Mouse (Mus musculus): ENCODE results near the gene Kdm2a. TPM values are rescaled to one million over a fixed set of nuclear protein-coding genes. Genes with fewer than 3 reads are reported as not detected.

Gene Kdm2a
- 78.1 and 90.4 TPM in 2 replicates for polyA plus RNA-seq (2011; ENCODE audit: insufficient read length, low read depth, missing spikeins)

DNA sequence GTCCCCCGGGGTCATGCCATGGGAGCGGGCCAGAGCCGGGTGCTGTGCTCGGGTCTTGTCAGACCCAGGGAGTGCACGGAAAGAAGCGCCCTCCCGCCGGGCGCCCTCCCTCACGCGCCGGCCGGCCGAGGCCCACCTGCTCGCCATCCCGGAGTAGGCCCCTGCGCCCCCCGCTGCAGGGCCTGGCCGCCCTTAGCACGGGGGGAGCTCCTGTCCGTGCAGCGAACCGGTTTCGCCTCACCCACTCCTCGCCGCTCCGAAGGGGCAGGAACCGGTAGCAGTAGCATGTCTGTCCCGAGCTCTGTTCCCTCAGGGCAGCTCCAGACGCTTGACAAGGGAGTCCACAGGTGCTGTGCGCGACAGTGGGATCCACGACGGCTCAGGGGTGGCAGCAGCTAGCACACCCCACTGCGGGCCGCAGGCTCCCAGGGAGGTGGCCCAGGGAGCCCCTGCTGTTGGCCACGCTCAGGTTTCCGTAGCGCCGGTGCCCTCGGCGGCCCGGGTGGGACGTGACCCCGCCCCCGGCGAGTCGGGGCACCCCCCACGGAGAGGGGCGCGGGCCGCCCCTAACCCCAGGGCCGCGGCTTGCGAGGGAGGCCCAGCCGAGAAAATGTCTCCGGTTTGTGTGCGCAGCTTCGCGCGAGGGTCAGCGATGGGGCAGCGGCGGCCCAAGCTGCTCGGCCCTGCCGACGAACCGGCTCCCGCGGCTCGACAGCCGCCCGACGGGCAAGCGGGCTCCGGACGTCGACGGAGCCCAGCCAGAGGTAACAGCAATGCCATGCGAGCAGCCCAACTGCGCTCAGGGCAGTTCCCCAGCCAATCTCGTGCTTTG, at the start of gene Kdm2a:
TSS of gene Kdm2a (minus strand) at position 488 of the 832 bp plus-strand sequence.
- TF ChIP-seq CTCF (IDR thresholded peaks at IDR 0.05; ENCODE audit: borderline replicate concordance, insufficient read depth, low read length), result no peak
- peak; percentile 17 for TF ChIP-seq POLR2A (IDR thresholded peaks at IDR 0.05; ENCODE audit: low read depth, low read length)
- peak within 1 kb of the TSS; percentile 15; the same call in 1 of the 2 replicates for H3K27ac ChIP-seq (ENCODE audit: insufficient read depth, low read length)
- peak within 1 kb of the TSS; percentile 51 for H3K4me3 ChIP-seq (ENCODE audit: insufficient read depth, low read length)
- H3K4me1 ChIP-seq (ENCODE audit: control insufficient read depth, insufficient read depth, low read length), result no peaks in the 10 kb centered on the region

DNA sequence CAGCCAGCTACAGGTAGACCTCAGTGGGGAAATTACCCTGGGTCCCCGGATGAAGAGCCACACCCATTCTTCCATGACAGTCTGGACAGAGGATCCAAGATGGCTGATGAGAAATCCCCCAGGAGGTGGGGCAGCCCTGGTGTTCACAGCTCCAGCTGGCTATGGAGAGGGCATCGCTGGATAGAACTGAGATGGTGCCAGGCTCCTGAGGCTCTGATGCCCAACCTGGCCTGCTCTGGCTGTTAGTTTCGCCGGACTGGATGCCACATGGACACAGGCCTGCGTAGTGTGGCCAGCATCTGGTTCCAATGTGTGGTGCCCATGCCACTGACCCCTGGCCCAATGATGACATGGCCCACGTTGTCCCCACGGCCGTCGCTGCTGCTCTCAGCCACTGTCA, 49.4 kb upstream of the Kdm2a start:
- Histone ChIP-seq H3K27ac (ENCODE audit: insufficient read depth, low read length) (no peak overlapping the region), H3K4me3 (ENCODE audit: insufficient read depth, low read length) (no peak overlapping the region), H3K4me1 (ENCODE audit: control insufficient read depth, insufficient read depth, low read length) (no peaks in the 10 kb centered on the region)
- TF ChIP-seq POLR2A (IDR thresholded peaks at IDR 0.05; ENCODE audit: low read depth, low read length) (no peak), CTCF (IDR thresholded peaks at IDR 0.05; ENCODE audit: borderline replicate concordance, insufficient read depth, low read length) (no peak)

DNA sequence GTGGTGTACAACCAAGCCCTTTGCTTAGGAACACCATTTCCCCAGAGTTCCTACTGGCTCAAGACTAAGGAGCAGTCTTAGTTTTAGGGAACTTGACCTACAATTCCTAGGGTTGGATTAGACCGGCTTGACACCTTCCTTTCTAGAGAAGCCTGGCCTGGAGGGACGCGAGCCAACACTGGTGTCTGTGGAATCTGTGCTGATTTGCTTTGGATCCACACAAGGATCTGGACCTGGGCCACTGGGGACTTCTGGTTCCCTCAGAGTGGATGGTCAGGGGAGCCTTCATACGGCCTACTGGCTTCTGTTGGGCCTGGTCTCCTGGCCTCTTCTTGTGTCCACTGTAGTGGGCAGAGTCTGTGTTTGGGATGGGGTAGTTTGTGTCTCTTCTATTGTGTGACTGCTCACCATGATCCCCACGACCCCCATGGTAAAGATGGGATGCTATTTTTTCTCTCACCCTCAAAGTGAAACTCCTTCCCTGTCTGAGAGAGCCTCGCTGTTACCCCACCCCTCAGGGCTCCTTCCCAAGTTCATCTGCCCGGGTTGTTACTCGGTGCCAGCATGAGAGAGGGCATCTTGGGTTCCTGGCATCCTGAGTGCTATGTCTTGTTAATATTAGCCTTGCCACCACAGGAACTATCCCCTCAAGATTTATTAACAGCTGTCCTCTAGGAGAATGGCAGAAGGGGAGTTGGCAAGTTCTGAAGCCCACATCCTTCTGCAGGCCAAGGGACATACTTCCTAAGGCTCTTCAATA, 48.8 kb upstream of the Kdm2a start:
- no peaks in the 10 kb centered on the region; the same call in 1 of the 2 replicates for H3K4me1 ChIP-seq (ENCODE audit: control insufficient read depth, insufficient read depth, low read length)
- H3K27ac ChIP-seq (ENCODE audit: insufficient read depth, low read length), result no peak overlapping the region
- TF ChIP-seq POLR2A (IDR thresholded peaks at IDR 0.05; ENCODE audit: low read depth, low read length) (no peak), CTCF (IDR thresholded peaks at IDR 0.05; ENCODE audit: borderline replicate concordance, insufficient read depth, low read length) (no peak)
- H3K4me3 ChIP-seq (ENCODE audit: insufficient read depth, low read length), result no peak overlapping the region

DNA sequence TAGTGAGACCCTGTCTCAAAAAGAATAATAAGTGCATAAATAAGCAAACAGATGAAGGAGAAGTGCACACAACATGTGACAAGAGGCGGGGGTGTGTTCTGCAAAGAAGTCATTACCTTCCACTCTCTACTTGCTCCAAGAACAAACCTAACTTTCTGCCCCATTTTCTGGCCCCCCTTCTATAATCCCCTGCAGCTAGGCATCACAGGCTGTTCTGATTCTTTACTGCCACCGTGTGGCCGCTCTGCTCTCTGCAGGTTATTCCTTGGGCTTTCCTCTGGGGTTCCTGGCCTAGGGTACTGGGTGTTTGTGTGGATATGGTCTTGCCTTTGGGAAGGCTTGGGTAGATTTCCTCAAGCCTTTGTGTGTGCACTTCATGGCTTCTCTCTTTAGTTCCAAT, 44.3 kb upstream of the Kdm2a start:
- TF ChIP-seq POLR2A (IDR thresholded peaks at IDR 0.05; ENCODE audit: low read depth, low read length) (no peak), CTCF (IDR thresholded peaks at IDR 0.05; ENCODE audit: borderline replicate concordance, insufficient read depth, low read length) (peak; percentile 29; the same call in 1 of the 2 replicates)
- no peak overlapping the region for H3K4me3 ChIP-seq (ENCODE audit: insufficient read depth, low read length)
- H3K4me1 ChIP-seq (ENCODE audit: control insufficient read depth, insufficient read depth, low read length), result peaks cover 4% of the 10 kb centered on the region; the same call in 1 of the 2 replicates
- H3K27ac ChIP-seq (ENCODE audit: insufficient read depth, low read length), result peak overlapping the region; percentile 34; the same call in 1 of the 2 replicates

DNA sequence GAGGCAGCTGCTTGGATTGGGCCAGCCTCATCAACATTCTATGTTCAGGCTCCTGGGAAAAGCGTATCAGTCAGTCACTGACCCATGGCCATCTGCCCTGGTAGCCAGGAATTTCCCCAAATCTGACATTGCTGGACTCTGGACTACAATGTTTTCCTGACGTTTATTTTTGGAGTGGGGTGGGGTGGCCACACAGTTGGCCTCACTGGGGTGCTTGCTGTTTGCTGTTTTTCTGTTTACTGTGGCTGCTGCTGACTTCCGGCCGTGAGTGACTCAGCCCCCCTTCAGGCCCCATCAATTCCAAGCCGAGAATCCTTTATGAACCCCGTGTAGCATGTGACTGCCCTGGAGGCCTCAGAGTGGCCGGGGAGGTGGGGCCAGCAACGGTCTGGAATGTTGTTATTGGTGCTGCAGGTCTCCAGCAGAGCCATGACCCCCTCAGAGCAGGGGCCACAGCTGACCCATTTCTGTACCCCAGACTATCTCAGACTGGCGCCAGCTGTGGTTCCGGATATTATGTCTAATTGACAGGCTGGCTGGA, 43.6 kb upstream of the Kdm2a start:
- peak overlapping the region; percentile 59 for H3K27ac ChIP-seq (ENCODE audit: insufficient read depth, low read length)
- H3K4me3 ChIP-seq (ENCODE audit: insufficient read depth, low read length), result no peak overlapping the region
- TF ChIP-seq CTCF (IDR thresholded peaks at IDR 0.05; ENCODE audit: borderline replicate concordance, insufficient read depth, low read length), result no peak
- no peak for TF ChIP-seq POLR2A (IDR thresholded peaks at IDR 0.05; ENCODE audit: low read depth, low read length)
- peaks cover 4% of the 10 kb centered on the region; the same call in 1 of the 2 replicates for H3K4me1 ChIP-seq (ENCODE audit: control insufficient read depth, insufficient read depth, low read length)

DNA sequence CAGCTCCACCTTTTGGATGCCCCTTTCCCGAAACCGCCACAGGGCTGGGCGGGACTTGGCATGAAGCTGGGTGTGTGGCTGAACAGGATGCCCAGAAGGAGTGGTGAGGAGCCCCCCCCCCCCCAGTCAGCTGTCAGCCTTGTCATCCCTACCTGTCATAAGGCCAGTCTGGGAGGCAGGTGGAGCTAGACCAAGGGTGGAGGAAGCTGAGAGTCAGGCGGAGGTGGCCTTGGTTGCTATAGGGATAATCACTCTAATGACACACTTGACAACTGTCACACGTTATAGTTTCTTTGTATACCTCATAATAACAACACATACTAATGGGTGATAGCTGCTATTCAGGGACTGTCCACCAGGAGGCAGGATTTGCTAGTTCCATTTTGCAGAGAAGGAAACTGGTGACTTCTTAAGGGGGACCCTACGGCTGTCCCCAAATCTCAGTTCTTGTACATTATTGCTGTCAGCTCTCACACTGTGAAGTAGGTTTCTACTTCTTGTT, 43.1 kb upstream of the Kdm2a start:
- TF ChIP-seq CTCF (IDR thresholded peaks at IDR 0.05; ENCODE audit: borderline replicate concordance, insufficient read depth, low read length) (no peak), POLR2A (IDR thresholded peaks at IDR 0.05; ENCODE audit: low read depth, low read length) (no peak)
- Histone ChIP-seq H3K4me1 (ENCODE audit: control insufficient read depth, insufficient read depth, low read length) (peaks cover 4% of the 10 kb centered on the region; the same call in 1 of the 2 replicates), H3K4me3 (ENCODE audit: insufficient read depth, low read length) (no peak overlapping the region), H3K27ac (ENCODE audit: insufficient read depth, low read length) (peak overlapping the region; percentile 63)

DNA sequence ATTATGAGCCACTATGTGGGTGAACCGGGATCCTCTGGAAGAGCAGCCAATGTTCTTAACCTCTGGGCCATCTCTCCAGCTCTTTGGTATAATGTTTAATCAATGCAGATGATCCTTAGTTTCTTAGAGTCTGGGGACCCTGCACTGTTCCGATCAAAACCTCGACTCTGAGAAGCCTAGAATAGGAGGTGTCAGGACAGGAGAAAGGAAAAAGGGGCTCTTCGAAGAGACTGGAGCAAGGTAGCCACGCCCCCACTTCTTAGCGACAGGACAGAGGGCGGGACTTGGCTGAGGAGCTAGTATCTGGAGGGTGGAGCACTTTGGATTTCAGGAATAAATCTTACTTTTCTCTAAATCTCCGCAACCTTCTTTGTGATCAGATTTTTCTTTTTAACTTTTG, 42.1 kb upstream of the Kdm2a start:
- Histone ChIP-seq H3K27ac (ENCODE audit: insufficient read depth, low read length) (peak overlapping the region; percentile 84), H3K4me1 (ENCODE audit: control insufficient read depth, insufficient read depth, low read length) (peaks cover 4% of the 10 kb centered on the region; the same call in 1 of the 2 replicates), H3K4me3 (ENCODE audit: insufficient read depth, low read length) (peak overlapping the region; percentile 97)
- TF ChIP-seq POLR2A (IDR thresholded peaks at IDR 0.05; ENCODE audit: low read depth, low read length), result peak; percentile 74
- TF ChIP-seq CTCF (IDR thresholded peaks at IDR 0.05; ENCODE audit: borderline replicate concordance, insufficient read depth, low read length), result no peak

DNA sequence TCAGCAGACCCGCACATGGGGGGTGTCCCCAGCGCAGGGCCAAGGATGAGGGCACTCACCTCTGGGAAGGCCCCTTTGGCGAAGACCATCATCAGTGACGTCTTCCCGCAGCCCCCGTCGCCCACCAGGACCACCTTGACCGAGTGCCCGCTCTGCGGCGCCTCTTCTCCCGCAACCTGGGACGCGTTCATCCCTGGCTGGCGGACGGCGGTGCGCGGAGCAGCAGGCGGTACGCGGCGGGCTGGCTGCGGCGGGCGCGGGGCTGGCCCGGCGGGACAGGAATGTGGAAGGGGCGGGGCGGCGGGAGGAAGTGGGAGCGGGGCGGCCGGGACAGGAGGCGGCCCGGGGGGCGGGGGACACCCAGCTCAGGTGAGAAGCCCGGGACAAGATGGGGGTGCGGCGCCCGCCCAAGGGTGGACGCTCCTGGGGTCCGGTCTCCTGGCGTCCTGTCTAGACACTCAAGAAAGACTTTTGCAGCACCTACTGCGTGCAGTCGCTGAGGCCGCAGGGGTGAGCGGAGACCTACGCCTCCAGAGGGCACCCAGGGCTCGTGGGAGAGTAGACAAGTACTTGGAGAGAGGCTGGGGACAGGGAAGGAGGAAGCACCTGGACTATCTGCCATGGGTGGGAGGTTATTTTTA, 41.2 kb upstream of the Kdm2a start, which contains the start of gene Rhod:
TSS of gene Rhod (minus strand) at position 272 of the 641 bp plus-strand sequence.
- Histone ChIP-seq H3K4me1 (ENCODE audit: control insufficient read depth, insufficient read depth, low read length) (peaks cover 4% of the 10 kb centered on the region; the same call in 1 of the 2 replicates), H3K4me3 (ENCODE audit: insufficient read depth, low read length) (peak within 1 kb of the TSS; percentile 97), H3K27ac (ENCODE audit: insufficient read depth, low read length) (peak within 1 kb of the TSS; percentile 84)
- no peak for TF ChIP-seq CTCF (IDR thresholded peaks at IDR 0.05; ENCODE audit: borderline replicate concordance, insufficient read depth, low read length)
- peak; percentile 77 for TF ChIP-seq POLR2A (IDR thresholded peaks at IDR 0.05; ENCODE audit: low read depth, low read length)

DNA sequence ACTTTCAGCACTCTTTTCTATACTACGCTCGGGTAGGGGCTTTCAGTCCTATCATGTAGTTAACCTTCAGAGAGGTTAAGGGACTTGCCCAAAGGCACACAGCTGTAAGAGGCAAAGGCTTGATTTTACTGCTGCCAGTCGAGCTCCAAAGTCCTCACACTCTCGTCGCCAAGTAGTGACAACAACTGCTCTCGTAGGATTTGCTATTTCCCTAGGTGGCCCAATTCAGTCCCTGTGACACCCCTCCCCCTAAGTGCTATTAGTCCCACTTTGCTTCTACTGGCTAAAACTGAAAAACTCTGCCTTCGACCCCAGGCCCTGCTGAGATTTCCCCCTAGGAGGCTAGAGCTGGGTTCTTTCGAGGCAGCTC, 40.7 kb upstream of the Kdm2a start:
- no peak for TF ChIP-seq POLR2A (IDR thresholded peaks at IDR 0.05; ENCODE audit: low read depth, low read length)
- TF ChIP-seq CTCF (IDR thresholded peaks at IDR 0.05; ENCODE audit: borderline replicate concordance, insufficient read depth, low read length), result no peak
- Histone ChIP-seq H3K4me1 (ENCODE audit: control insufficient read depth, insufficient read depth, low read length) (peaks cover 4% of the 10 kb centered on the region; the same call in 1 of the 2 replicates), H3K4me3 (ENCODE audit: insufficient read depth, low read length) (peak overlapping the region; percentile 97), H3K27ac (ENCODE audit: insufficient read depth, low read length) (peak overlapping the region; percentile 69)

All from embryonic fibroblast, embryonic 13.5 days (primary cell).